Mouse (Mus musculus) kidney, embryonic 16.5 days (tissue): ENCODE data around the gene A530016L24Rik. TPM values are rescaled to one million over a fixed set of nuclear protein-coding genes. Genes with fewer than 3 reads are reported as not detected.

Source experiments
- ATAC-seq: fragments of 200-750 bp; cut with Nextera tagmentation; 2 replicates; pipeline ENCODE4 v1.8.0; 2017; ENCODE audit warnings: moderate TSS enrichment; ENCODE audit not compliant: low FRiP score, low TSS enrichment
- H3K27ac ChIP-seq: fragments of 300-500 bp; sonication (generic); 2 replicates; pipeline ENCODE4 v1.5.1; 2014; ENCODE audit warnings: low read length
- H3K27me3 ChIP-seq: fragments of 300-500 bp; sonication (generic); 2 replicates; pipeline ENCODE4 v1.6.1; 2014; ENCODE audit warnings: low read length, control low read depth, mixed read lengths; ENCODE audit not compliant: insufficient read depth
- H3K36me3 ChIP-seq: fragments of 300-500 bp; sonication (generic); 2 replicates; pipeline ENCODE4 v1.6.1; 2014; ENCODE audit warnings: low read length, control low read depth, mixed read lengths; ENCODE audit not compliant: insufficient read depth
- H3K4me1 ChIP-seq: fragments of 300-500 bp; sonication (generic); 2 replicates; pipeline ENCODE4 v1.6.1; 2014; ENCODE audit warnings: low read length, control low read depth, mixed read lengths; ENCODE audit not compliant: insufficient read depth
- H3K4me2 ChIP-seq: fragments of 300-500 bp; sonication (generic); replicated peaks from 2 replicates; pipeline ENCODE4 v1.6.1; 2014; ENCODE audit warnings: low read depth, low read length
- H3K4me3 ChIP-seq: fragments of 300-500 bp; sonication (generic); 2 replicates; pipeline ENCODE4 v1.5.1; 2014; ENCODE audit warnings: mild to moderate bottlenecking, low read length
- H3K9ac ChIP-seq: fragments of 300-500 bp; sonication (generic); replicated peaks from 2 replicates; pipeline ENCODE4 v1.6.1; 2014; ENCODE audit warnings: low read length
- H3K9me3 ChIP-seq: fragments of 300-500 bp; sonication (generic); 2 replicates; pipeline ENCODE4 v1.6.1; 2016; ENCODE audit warnings: low read length, control low read depth
- WGBS: fragments of 180-500 bp; shearing (Covaris S2); extraction: QIAGEN DNeasy Blood & Tissue Kit; methylation state at CpG from one replicate; pipeline ENCODE4 v1.1.7; 2014; 5-methylcytosine and 5-hydroxymethylcytosine counted together
- polyA plus RNA-seq: library from polyadenylated mRNA; unstranded; fragments of >200 nt; fragmentation: Nextera tagmentation; extraction: Ambion mirVana; gene quantifications from 2 replicates; pipeline ENCODE4 v1.2.1, GENCODE M21; 2015

Gene A530016L24Rik
- polyA plus RNA-seq, 1 experiment from 2014 or later: 0.19 TPM

GRCm38 (mm10) chr12:112516697-112517337 is 27.6 kb downstream of the A530016L24Rik start, which contains the start of gene Tmem179:
TSS of gene Tmem179 (minus strand) at chr12:112516747.
- Histone ChIP-seq H3K27me3 (peaks cover 8% of the 10 kb centered on the region; the same call in 1 of the 2 replicates), H3K9ac (no peak within 1 kb of the TSS), H3K4me2 (peak within 1 kb of the TSS; percentile 16; the same call in 1 of the 2 replicates), H3K27ac (no peak within 1 kb of the TSS), H3K9me3 (no peaks in the 10 kb centered on the region), H3K4me3 (no peak within 1 kb of the TSS), H3K4me1 (peaks cover 9% of the 10 kb centered on the region; the same call in 1 of the 2 replicates), H3K36me3 (no peaks in the 10 kb centered on the region)
- 14% methylated on average over 14 of the region's 14 CpGs for WGBS
- peak; percentile 77 for ATAC-seq

DNA sequence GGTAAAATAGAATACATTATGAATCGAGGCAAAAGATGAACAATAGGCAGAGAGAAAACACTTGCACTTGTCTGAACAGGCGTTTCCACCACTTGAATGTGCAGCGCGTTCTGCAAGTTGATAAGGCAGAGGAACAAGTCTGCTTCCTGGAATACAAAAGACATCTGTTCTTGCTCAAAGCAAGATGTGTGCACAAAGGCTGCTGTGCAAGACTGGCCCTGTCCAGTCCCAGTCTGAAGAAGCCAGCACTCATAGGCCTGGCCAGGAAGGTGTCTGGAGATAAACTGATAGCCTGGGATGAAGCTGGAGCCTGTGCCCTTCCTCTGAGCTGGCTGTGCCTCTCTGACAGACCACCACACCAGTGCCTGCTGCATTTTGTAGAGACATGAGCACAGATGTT is 28.9 kb downstream of the A530016L24Rik start:
- no peaks in the 10 kb centered on the region for H3K9me3 ChIP-seq
- 53% methylated on average over 4 of the region's 4 CpGs for WGBS
- no peak overlapping the region for H3K9ac ChIP-seq
- H3K36me3 ChIP-seq: no peaks in the 10 kb centered on the region
- H3K27ac ChIP-seq: no peak overlapping the region
- no peak overlapping the region for H3K4me2 ChIP-seq
- H3K27me3 ChIP-seq: peaks cover 3% of the 10 kb centered on the region; the same call in 1 of the 2 replicates
- no peak for ATAC-seq
- peaks cover 9% of the 10 kb centered on the region; the same call in 1 of the 2 replicates for H3K4me1 ChIP-seq
- H3K4me3 ChIP-seq: no peak overlapping the region

GRCm38 (mm10) chr12:112533758-112534157 is 44.5 kb downstream of the A530016L24Rik start:
- H3K4me2 ChIP-seq: no peak overlapping the region
- 0 out of 2 replicates have a peak, but pooled peaks have one; percentile 61 for ATAC-seq

DNA sequence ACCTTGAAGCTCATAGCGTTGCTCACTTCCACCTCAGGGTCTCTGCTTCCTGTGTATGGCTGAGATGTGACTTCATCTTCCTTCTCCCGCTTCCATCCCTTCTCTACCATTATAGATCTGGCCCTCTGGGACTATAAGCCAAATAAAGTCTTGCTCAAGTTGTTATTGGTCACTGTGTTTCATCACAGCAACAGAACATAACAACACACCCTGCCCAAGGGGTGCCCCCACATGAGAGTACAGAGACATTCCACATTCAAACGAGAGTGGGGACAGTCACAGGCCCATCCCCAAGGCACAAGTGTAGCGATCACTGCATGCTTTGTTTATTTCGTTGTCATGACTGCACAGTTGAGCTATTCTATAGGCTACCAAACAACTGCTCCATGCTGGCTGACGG is 48.0 kb downstream of the A530016L24Rik start:
- no peaks in the 10 kb centered on the region for H3K36me3 ChIP-seq
- no peak overlapping the region for H3K9ac ChIP-seq
- H3K27ac ChIP-seq: no peak overlapping the region
- H3K4me3 ChIP-seq: no peak overlapping the region
- no peak for ATAC-seq
- H3K4me2 ChIP-seq: no peak overlapping the region
- H3K27me3 ChIP-seq: no peaks in the 10 kb centered on the region
- H3K9me3 ChIP-seq: no peaks in the 10 kb centered on the region
- WGBS: 81% methylated on average over 6 of the region's 6 CpGs
- peaks cover 5% of the 10 kb centered on the region for H3K4me1 ChIP-seq

More at GRCm38 (mm10) chr12:112533758-112534157, 44.5 kb downstream of the A530016L24Rik start:
- Histone ChIP-seq H3K27me3 (no peaks in the 10 kb centered on the region), H3K36me3 (no peaks in the 10 kb centered on the region), H3K4me3 (no peak overlapping the region), H3K27ac (no peak overlapping the region), H3K9ac (no peak overlapping the region), H3K9me3 (no peaks in the 10 kb centered on the region), H3K4me1 (peaks cover 4% of the 10 kb centered on the region)
- WGBS: 44% methylated on average over 4 of the region's 4 CpGs

DNA sequence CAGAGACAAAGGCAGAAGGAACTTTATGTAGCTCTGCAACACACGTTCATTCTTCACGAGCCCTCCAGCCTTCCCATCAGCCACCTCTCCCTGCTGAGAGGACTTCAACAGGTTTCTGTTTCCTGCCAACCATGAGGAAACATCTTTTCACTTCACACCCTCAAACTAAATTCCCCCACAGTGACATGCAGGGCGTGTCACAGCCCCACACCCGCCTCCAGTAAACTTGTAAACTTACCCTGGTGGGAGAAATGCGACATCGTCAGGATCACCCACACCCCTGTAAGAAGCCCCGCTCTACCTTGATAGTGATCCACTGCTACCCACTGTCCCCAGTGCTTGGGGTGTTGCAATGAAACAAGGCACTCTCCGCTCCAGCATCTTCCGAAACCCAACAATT is 49.1 kb downstream of the A530016L24Rik start:
- Histone ChIP-seq H3K27me3 (no peaks in the 10 kb centered on the region), H3K4me2 (no peak overlapping the region), H3K4me1 (peaks cover 8% of the 10 kb centered on the region), H3K27ac (no peak overlapping the region), H3K9me3 (no peaks in the 10 kb centered on the region), H3K36me3 (no peaks in the 10 kb centered on the region), H3K9ac (no peak overlapping the region), H3K4me3 (no peak overlapping the region)
- WGBS: 78% methylated on average over 9 of the region's 9 CpGs
- no peak for ATAC-seq

DNA sequence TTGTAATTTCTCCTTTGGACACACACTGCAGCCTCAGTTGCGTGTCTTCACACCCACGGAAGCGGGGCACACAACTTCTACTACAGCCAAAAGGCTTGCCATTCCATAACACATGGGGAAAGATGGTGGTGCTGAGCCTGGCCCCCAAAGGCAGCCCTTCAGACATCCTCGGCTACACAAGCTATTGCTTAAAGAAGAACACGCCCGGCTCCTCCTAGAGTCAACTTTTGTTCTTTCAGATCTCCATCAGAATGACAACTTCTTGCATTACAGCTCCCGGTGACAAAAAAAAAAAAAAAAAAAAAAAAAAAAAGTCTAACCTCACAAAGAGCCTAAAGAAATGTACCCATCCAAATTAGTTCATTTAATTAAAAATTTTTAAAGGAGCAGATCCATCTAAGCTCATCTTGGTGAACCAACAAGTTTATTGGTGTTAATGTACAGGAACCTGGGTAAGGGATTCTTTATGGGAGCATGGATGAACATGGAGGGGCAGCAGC is 50.3 kb downstream of the A530016L24Rik start:
- Histone ChIP-seq H3K27ac (no peak overlapping the region), H3K9me3 (no peaks in the 10 kb centered on the region), H3K4me3 (no peak overlapping the region), H3K36me3 (no peaks in the 10 kb centered on the region), H3K27me3 (no peaks in the 10 kb centered on the region), H3K4me2 (no peak overlapping the region), H3K9ac (no peak overlapping the region), H3K4me1 (peaks cover 8% of the 10 kb centered on the region; the same call in 1 of the 2 replicates)
- ATAC-seq: no peak
- 85% methylated on average over 7 of the region's 7 CpGs for WGBS

- 92% methylated on average over 12 of the region's 12 CpGs for WGBS
Observed at GRCm38 (mm10) chr12:112540321-112540720, 51.1 kb downstream of the A530016L24Rik start.

GRCm38 (mm10) chr12:112541483-112542091 is 52.3 kb downstream of the A530016L24Rik start:
- 74% methylated on average over 8 of the region's 8 CpGs for WGBS
- H3K27me3 ChIP-seq: no peaks in the 10 kb centered on the region
- no peaks in the 10 kb centered on the region for H3K36me3 ChIP-seq
- no peak overlapping the region for H3K9ac ChIP-seq
- no peak overlapping the region for H3K4me3 ChIP-seq
- no peak for ATAC-seq
- no peaks in the 10 kb centered on the region for H3K9me3 ChIP-seq
- peak overlapping the region; percentile 74 for H3K27ac ChIP-seq
- H3K4me1 ChIP-seq: peaks cover 10% of the 10 kb centered on the region; the same call in 1 of the 2 replicates
- H3K4me2 ChIP-seq: no peak overlapping the region

More at GRCm38 (mm10) chr12:112540321-112540720, 51.1 kb downstream of the A530016L24Rik start:
- Histone ChIP-seq H3K4me2 (no peak overlapping the region), H3K9ac (no peak overlapping the region), H3K9me3 (no peaks in the 10 kb centered on the region), H3K4me1 (peaks cover 10% of the 10 kb centered on the region; the same call in 1 of the 2 replicates), H3K27ac (no peak overlapping the region), H3K27me3 (no peaks in the 10 kb centered on the region), H3K4me3 (no peak overlapping the region), H3K36me3 (no peaks in the 10 kb centered on the region)
- no peak for ATAC-seq

DNA sequence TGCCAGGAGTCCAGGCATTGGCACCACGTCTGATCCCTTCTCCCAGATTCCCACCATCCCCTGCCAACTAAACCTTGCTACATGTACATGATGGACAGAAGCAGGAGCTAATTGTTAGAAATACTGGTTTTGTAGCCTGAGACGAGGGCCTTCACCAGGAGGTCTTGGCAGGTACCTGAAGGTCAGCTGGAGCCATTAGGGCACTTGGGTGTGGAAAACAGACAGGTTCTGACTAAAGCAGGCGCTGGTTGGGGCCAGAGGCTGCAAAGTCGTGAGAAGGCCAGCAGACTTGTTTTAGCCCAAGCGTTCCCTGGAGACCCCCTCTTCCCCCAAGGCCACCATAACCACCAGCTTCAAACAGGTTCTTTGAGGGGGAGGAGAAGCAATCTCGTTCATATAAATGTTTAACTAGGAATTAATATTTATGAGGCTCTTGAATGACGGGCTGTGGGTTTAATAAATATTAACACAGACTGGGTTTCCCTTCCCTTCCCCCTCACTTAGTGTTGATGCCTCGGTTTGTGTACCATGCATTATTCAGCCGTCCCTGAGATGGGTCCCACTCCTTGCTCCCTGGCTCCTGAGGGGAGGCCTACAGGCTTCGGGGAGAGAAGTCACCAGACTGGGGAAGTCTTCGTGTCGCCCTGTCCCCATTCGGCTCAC is 53.1 kb downstream of the A530016L24Rik start:
- peak overlapping the region; percentile 74 for H3K27ac ChIP-seq
- ATAC-seq: peak; percentile 80
- 45% methylated on average over 13 of the region's 13 CpGs for WGBS

More for the DNA sequence above, 53.1 kb downstream of the A530016L24Rik start:
- Histone ChIP-seq H3K9me3 (no peaks in the 10 kb centered on the region), H3K9ac (no peak overlapping the region), H3K27me3 (no peaks in the 10 kb centered on the region), H3K4me2 (peak overlapping the region; percentile 24), H3K36me3 (no peaks in the 10 kb centered on the region), H3K4me3 (no peak overlapping the region), H3K4me1 (peaks cover 10% of the 10 kb centered on the region; the same call in 1 of the 2 replicates)
